Mouse (Mus musculus) regulatory T cell (primary cell): ENCODE data around the gene Nectin2.

Experiments
- in situ Hi-C: fragments of 300-600 bp; cut with MboI, MseI; formaldehyde crosslinking; loops from one replicate; pipeline ENCODE4 v1.15.1; 2025; ENCODE audit warnings: high pct_unique_total_duplicates

The Nectin2 gene

DNA sequence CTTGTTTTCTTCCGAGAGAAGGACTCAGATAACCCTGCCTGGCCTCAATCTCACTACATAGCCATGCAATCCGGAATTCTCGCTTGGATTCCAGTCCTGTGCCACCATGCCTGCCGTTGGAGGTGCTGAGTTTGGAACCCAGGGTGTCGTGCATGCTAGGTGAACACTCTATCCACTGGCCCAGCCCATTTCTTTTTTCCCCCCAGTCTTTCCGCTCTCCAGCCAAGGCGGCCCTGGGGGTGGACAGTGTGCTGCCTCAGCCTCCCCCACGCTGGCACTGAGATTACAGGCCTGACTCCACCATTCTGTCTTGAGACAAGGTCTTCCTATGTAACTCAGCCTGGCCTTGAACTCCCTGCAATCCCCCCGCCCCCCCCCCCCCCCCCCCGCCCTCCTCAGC lies 4.3 kb downstream of the Nectin2 start:
- in situ Hi-C loops = no loop called here

DNA sequence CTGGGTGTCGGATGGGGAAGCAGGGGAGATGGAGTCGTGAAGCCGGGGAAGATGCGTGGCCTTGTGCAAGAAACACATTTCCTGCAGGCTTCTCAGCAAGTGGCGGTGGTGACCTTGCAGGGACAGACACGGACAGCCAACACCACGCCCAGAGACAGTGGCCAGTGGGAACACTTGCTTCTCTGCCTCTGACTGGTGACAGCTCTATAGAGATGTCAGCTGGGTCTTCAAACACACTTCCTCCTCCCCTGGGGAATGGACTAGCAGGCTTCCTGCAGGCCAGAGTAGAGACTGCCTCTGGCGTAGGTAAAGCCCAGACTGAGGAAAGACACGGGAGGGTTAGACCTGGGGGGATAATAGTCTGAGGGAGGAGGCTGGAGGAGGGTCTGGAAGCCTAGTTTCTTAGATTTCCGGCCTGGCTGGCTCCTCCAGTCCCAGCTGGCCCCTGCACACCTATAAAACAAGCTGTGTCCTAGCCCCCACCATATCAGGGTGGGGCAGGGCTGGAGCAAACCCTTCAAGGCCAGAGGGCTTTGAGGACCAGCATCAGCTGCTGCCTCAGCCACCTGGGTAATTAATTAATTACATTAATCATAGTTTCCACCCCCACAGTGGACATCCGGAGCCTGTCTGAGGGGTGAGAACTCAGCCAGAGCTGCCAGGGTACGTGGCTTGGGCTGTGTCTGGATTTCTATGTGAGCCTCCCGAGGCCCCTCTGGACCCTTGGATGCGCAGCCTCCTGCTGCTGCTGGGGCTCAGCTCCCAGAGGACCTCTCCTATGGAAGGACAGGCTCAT lies 5.5 kb downstream of the Nectin2 start:
- in situ Hi-C loops = no loop called here

DNA sequence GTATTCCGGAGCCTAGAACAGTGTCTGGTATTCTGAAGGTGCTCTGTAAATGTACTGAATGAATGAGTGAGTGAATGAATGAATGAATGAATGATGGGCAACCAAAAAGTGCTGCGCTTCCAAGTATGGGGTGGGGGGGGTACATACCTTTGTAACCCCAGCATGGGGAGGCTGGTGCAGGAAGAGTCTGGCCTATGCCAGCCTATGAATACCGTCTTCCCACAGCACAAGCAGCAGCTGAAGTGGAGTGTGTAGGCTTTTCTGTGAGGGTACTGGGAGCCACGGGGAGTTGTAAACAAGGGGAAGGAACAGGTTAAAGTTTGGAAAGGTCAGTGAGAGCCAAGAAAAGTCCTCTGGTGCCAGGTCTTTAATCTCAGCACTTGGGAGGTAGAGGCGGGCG lies 6.5 kb downstream of the Nectin2 start:
- in situ Hi-C loops = no loop called here

DNA sequence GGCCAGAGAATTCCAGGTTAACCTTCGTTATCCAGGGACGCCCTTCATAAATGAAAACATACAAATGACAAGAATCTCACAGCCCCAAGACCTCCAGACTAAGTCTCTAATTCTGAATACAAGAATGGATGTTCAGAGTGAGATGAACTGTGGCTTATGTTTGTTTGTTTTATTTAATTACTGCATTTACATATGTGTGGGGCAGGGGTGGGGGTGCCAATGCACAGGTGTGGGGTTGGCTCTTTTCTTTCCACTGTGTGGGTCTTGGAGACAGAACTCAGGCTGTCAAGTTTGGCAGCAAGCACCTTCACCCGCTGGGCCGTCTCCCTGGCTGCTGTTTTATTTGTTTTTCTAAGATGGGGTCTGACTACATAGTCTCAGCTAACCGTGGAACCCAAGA lies 7.8 kb downstream of the Nectin2 start:
- in situ Hi-C loops = no loop called here

DNA sequence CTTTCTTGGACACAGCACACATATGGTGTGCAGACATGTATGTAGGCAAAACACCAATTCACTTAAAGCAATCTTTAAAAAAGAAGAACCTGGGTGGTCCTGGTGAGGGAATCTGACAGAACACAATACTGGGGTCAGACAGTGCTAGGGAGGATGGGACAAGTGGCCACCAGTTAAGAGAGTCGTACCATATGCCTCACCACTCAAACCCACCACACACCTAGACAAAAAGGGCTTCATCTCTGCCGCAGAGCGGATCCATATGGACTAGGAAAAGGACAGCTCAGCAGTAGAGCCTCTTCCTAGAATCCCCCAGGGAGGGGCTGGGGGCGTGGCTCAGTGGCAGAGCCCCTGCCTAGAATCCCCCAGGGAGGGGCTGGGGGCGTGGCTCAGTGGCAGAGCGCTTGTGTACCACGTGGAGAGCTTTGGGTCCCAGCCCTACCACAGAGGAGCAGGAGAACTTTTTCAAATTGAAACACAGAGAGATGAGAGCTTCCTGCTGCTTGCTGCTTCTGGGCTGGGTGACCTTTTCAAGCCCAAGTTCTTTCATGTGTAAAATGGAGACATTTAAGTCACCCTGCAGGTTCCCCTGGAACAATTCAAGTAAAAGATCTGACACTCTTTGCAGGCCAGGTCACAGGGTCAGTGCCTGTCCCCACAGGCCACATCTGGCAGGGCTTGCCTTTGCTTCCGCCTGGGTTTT lies 8.8 kb downstream of the Nectin2 start:
- in situ Hi-C loops = no loop called here

DNA sequence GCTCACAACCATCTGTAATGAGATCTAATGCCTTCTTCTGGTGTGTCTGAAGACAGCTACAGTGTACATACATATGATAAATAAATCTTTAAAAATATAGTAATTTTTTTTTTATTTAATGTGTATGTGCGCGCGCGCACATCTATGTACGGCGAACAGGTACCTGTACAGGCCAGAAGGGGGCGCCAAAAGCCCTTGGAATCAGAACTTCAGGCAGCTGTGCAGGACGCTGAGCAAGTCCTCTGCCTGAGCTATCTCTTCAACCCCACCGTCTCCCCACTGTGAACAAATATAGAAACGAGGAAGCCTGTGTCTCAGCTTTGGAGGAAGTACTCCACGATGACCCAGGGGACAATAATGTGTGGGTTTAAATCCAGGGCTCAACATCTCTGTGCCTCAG lies 10.0 kb downstream of the Nectin2 start:
- in situ Hi-C loops = no loop called here

DNA sequence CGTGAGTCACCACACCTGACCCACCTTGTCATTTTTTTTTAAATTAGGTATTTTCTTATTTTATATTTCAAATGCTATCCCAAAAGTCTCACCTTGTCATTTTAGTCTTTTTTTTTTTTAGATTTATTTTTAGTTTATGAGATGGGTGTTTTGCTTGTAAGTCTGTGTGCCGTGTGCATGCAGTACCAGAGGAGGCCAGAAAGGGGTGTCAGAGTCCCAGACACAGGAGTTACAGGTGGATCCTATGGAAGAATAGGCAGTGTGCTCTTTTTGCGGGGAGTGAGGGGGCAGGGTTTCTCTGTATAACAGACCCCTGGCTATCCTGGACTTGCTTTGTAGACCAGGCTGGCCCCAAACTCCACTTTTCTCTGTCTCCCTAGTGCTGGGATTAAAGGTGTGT lies 11.5 kb downstream of the Nectin2 start:
- in situ Hi-C loops = no loop called here

DNA sequence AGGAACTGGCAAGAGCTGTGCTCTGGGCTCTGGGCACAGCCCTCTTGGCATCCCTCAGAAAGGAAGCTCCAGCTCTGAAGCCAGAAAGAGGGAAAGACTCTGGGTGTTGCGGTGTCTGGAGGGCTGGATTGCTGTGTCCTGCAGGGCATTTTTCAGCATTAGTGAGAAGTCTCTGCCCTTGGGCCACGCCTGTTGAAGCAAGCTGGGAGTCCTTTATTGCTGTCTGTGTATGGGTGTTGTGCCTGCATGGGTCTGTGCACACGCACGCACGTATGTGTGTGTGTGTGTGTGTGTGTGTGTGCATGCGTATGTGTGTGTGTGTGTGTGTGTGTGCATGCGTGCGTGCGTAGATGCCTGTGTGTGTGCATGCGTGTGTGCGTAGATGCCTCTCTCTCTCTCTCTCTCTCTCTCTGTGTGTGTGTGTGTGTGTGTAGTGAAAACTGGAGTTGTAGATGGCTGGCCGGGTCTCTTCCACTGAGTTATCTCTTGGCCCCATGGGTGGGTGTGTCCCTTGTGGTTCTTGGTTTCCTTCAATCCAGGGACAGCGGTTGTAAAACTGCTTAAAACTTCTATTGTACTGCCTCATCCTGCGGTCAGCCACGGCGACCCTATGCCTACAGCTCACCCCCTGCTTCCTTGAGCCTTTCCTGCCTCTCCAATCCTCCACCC lies 13.8 kb downstream of the Nectin2 start:
- in situ Hi-C loops = no loop called here

DNA sequence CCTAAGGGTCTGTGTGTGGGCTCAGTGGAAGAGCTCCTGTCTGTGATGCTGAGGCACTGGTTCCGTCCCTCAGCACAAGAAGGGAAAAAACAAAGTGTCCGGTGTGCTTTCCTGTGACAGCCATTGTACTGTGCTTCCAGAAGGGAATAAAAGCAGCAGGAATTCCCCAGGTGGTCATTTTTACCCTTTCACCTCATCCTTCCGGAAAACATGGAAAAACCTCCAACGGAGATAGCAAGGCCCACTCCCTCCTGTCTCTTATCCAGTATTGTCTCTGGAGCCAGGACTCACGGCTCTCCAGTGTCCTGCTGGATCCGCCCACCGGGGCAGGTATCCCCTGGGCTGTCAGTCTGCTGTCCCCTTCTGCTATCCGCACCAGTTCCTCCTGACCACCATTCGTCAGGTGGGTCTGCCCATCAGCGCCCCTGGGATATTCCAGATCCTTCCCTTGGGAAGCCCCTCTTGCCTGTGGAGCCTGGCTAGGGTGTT lies 16.1 kb downstream of the Nectin2 start:
- in situ Hi-C loops = no loop called here

DNA sequence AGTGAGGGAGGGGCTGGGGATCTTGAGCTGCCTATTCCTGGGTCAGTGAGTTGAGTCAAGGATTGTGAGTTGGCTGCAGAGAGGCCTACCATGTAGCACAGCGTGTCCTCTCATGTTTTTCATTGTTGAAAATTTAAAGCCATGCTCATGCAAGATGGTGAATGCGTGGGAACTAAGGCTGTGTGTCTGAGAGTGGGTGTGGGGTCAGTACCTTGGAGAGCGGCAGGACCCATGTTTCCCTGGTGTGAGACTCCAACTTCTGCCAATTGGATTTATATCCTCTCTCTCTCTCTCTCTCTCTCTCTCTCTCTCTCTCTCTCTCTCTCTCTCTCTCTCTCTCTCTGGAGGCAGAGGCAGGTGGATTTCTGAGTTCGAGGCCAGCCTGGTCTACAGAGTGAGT lies 23.7 kb downstream of the Nectin2 start:
- in situ Hi-C loops = no loop called here

DNA sequence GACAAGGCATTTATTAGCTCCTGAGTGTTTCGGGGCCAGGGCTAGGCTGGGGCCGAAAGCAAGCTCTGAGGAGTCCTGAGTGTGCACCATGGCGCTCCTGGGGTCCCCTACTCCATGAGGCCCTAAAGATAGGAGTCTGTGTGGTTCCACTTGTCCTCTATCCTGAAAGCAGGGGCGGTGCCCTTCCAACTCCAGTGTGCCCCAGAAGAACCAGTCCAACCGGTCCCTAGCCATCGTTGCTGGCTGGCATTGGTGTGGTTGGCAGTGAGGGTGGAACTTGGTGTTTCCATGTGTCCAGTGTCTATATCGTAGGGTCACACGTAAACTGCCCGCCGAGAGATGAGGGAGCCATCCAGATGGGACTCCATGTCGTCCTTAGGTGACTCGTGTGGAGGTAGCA lies 26.1 kb downstream of the Nectin2 start:
- in situ Hi-C loops = no loop called here

DNA sequence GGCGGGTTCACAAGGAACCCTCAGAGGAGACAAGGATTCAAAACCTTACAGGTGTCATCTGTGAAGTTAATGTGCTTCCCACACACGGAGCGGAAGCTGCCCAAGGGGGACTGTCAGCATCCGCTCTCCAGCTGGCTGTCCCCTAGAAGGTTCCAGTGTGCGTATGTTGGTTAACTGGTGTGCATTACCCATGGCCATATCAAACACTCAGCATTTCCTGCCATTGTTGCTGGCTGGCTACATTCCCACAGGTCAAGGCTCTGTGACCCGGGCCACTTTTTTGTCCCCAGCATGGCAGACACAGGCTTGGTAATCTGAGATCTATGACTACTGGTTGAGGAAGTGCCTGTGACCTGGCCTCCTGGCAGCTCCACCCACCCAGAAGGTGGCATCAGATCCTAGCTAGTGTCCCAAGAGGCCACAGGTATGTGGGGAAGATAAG lies 27.5 kb downstream of the Nectin2 start:
- in situ Hi-C loops = no loop called here

DNA sequence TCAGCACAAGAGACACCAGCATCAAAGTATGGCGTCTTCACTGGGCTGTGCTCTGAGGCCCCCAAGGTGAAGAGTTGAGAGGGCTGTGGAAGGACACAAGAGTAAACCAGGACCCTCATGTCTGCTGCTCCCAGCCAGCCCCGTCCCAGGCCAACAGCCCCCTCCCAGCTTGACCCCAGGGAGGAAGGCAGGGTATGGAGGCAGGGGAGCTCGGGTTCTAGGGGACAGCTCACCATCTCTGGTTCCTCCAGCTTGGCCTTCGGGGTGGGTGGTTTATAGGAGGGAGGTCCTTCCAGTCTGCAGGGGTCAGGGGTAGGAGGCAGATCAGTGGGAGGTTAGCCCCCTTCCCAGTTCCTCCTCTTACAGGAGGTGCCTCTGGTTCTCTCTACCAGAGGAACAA lies 31.1 kb downstream of the Nectin2 start:
- in situ Hi-C loops = no loop called here

DNA sequence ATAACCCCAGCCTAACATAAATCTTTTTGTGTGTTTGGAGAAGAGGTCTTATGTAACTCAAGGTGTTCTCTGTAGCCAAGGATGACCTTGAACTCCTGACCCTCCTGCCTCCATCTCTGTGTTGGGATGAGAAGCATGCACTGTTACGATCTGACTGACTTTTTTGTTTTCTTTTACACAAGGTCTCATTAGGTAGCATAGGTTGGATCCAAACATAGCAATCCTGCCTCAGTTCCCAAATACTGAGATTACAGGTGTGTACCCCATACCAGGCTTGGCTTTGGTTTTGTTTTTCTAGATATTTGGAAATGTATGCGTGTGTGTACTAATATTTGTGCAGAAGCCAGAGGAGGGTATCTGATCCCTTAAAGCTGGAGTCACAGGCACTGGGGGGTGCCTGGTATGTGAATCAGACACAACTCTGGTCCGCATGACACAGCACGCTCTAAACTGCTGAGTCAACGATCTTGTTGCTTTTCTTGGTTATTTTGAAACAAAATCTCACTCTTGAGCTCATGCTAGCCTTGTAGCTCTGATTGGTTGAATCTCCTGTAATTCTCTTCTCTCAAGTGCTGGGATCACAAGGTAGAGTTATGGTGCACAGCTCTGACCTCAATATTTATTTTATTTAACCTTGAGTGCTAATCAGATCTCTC lies 31.9 kb downstream of the Nectin2 start:
- in situ Hi-C loops = no loop called here

DNA sequence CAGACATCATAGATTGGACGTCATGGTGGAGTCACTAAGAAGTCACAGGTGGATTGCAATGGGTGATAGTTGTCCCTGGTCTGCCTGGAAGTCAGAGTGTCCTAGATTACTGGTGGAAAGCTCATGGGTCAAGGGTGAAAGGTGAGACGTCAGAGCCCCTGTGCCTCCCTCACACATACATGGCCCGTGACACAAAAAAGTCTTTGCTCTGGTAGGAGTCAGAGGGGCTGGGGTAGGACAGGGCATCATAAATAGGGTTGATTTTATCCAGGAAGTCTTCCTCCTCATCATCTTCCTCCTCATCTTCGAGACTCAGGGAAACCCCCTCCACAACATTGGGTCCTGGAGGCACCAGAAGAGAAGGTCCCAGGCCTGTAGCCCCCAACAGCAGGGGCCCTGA lies 32.9 kb downstream of the Nectin2 start:
- in situ Hi-C loops = no loop called here

DNA sequence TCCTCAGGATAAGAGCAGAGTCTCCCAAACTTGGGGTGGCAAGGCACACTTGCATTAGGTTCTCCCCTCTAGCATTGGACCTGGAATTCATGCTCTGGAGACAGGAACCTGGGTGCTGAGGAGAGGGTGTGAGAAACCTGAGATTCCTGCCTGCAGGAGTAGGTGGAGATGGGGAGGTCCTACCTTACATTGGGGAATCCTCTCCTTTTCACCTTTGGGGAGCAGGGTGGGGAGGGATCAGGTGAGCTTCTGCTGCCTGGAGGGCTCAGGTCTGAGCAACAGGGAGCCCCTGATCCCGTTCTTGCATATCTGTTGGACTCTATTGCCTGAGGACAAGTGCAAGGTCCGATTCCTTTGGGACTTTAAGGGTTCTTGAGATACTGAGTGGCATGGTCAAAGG lies 33.5 kb downstream of the Nectin2 start:
- in situ Hi-C loops = no loop called here

DNA sequence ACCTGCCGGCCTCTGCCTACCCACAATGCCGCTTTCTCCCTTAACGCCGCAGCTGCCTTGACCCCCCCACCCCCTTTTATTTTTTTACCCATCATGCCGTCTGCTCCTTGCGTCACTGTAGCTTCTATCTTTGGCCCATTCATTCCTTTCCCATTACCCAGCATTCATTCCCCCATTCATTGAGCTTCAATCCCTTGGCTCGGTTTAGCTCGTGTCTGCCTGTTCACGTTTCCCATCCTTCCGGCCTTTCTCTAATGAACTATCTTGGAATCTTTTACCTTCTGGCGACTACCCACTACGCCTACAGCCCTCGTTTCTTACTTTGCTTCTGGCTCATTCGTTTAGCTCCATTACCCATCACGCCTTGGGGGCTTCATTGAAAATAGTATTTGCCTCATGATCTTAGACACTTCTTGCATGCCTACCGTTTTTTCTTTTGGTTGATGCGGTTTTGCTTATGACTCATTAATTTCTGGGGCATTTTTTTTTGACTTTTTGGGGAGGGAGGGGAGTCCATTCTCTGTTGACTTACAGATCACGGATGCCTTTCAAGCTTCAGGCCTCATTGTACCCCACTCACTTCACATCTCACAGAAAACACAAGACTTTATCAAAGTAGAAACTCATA lies 34.1 kb downstream of the Nectin2 start:
- in situ Hi-C loops = no loop called here

DNA sequence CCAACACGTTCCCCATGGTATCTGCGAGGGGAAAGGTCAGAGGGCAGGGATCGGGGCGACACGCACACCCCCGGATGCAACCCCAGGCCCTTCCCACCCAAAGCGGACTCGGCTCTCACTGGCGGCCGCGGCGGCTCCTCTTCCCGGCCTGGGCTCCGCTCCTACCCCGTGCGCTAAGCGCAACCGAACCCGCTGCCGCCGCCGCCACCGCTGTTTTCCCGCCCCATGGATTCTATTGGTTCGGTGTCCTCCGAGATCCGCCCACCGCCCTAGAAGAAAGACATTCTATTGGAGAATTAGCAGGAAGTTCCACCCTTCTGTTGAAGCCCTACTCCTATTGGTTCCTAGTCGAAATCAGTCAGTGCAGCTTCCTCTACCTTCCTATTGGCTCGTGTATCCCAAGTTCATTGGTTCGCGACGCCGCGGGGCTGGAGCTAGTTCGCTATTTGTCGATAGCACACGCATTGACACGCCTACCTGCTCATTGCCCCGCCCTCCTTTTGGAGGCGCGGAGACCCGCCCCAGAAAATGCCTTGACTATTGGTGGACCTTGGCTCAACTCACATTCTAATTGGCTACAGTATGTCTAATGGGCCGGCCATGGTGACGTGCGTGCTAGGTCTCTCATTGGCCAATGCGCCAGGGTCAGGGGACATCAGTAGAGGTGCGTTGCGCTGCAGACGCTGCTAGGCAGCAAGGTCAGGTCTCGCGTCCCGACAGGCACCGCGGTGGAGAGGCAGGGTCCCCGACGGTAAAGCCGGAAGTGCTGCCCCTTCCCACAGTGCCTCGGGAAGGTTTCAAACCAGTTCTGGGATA lies 34.8 kb downstream of the Nectin2 start, which contains the start of gene Tomm40:
TSS of gene Tomm40 (minus strand) at position 200 of the 816 bp plus-strand sequence.
- in situ Hi-C loops = no loop called here

DNA sequence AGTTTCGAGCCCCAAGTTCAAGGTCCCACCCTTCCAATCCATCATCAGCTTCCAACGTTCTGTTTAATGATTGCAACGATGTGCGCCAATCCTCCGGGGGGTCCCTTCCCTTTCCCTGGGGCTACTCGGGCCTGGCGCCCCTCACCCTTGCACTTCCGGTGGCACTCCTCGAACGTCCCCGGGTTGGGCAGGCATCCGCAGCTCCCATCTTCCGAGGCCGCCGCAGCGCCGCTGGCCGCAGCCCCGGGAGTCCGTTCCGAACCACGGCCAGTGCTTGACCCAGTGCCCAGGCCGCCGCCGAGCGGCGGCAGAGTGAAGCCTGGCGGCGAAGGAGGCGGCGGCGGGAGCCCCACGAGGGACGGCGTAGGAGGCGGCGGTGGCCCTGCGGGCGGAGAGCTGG lies 35.4 kb downstream of the Nectin2 start:
- in situ Hi-C loops = loop anchor here (5.0 kb wide), 1 partner anchor 48 kb away; the partner anchor contains the start of gene Clptm1

DNA sequence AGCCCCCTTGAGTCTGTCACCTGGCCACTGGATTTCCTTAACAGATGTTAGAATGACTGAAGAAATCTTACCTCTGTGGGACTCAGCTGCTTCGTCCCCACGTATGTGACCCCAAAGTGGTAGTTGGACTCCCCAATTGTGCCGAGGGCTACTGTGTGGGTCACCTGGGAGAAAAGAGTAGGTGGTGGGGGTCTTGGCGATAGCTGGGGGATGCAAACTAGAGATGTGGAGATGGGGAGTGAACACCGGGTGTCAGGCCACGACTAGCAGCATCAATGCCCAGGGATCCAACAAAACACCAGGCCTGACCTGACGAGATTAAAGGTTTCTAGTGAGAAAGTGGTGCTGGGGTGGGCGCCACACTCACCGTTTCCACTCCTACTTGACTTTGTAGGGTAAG lies 36.7 kb downstream of the Nectin2 start:
- in situ Hi-C loops = loop anchor here (5.0 kb wide), 1 partner anchor 46 kb away; the partner anchor contains the start of gene Clptm1
